23 mouse cellular contexts compared by ENCODE assay signal in the genomic region with DNA sequence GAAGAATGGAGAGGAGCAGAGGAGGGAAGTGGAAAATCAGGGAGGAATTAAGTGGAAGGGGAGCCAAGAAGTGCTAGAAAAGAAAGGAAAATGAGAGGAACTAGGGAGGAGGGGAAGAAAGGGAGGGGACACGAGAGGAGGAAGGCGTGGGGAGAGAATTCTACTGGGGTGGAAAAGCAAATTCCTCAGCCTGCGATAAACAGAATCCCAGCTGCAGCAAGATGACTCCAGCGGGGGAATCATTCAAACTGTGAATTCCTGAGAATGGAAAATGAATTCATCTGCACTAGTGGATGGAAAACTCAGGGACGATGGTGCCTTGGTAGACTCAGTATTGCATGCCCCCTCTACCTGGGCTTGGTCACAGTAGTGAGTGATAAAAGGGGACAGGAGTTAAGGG.
DNase-seq lines count a peak whose midpoint lies in the region; ATAC-seq and TF ChIP-seq lines count a peak whose summit lies in the region.
"Had no signal": no experiment of that assay in that cellular context is flagged by ENCODE, and none has a peak within 500 bp of the region (broad histone marks: within the 10 kb centered on the region; RNA-seq: fewer than 3 reads in every experiment).

No protein-coding gene starts in this region.

- H3K4me2 ChIP-seq in heart, embryonic 16.5 days (ENCODE audit: low read depth, low read length): peak overlapping the region; percentile 9; the same call in 1 of the 2 replicates
- no peak overlapping the region for H3K4me2 ChIP-seq in lung, embryonic 14.5 days
- H3K4me2 ChIP-seq: embryonic facial prominence, embryonic 12.5 days; liver, embryonic 11.5 days; stomach, embryonic 15.5 days had no signal

- peak overlapping the region; percentile 27; the same call in 1 of the 2 replicates for H3K27ac ChIP-seq in heart, embryonic 16.5 days (ENCODE audit: low read length)
- H3K27ac ChIP-seq in lung, embryonic 14.5 days (ENCODE audit: low read depth): no peak overlapping the region
- H3K27ac ChIP-seq in embryonic fibroblast, embryonic 13.5 days (ENCODE audit: insufficient read depth, low read length): peak overlapping the region; percentile 70
- H3K27ac ChIP-seq: embryonic facial prominence, embryonic 12.5 days; stomach, embryonic 15.5 days had no signal

- TF ChIP-seq CTCF in lung, embryonic 14.5 days (IDR thresholded peaks at IDR 0.05; ENCODE audit: low read depth): no peak
- TF ChIP-seq CTCF in embryonic fibroblast, embryonic 13.5 days (IDR thresholded peaks at IDR 0.05; ENCODE audit: borderline replicate concordance, insufficient read depth, low read length): no peak

- no peak overlapping the region for H3K9ac ChIP-seq in heart, embryonic 16.5 days (ENCODE audit: low read length)
- no peak overlapping the region for H3K9ac ChIP-seq in lung, embryonic 14.5 days
- H3K9ac ChIP-seq: embryonic facial prominence, embryonic 12.5 days; stomach, embryonic 15.5 days had no signal

- H3K36me3 ChIP-seq in heart, embryonic 16.5 days (ENCODE audit: control insufficient read depth, insufficient read depth): no peaks in the 10 kb centered on the region
- H3K36me3 ChIP-seq in lung, embryonic 14.5 days (ENCODE audit: insufficient read depth): no peaks in the 10 kb centered on the region
- H3K36me3 ChIP-seq: embryonic facial prominence, embryonic 12.5 days; G1E; stomach, embryonic 15.5 days had no signal

- no peak overlapping the region for H3K4me3 ChIP-seq in heart, embryonic 16.5 days (ENCODE audit: low read length)
- no peak overlapping the region for H3K4me3 ChIP-seq in lung, embryonic 14.5 days (ENCODE audit: low read depth, low read length)
- H3K4me3 ChIP-seq in embryonic fibroblast, embryonic 13.5 days (ENCODE audit: insufficient read depth, low read length): no peak overlapping the region
- H3K4me3 ChIP-seq: embryonic facial prominence, embryonic 12.5 days; stomach, embryonic 15.5 days had no signal

- peaks cover 29% of the 10 kb centered on the region for H3K4me1 ChIP-seq in heart, embryonic 16.5 days (ENCODE audit: control insufficient read depth, insufficient read depth, low read length)
- H3K4me1 ChIP-seq in lung, embryonic 14.5 days (ENCODE audit: insufficient read depth): no peaks in the 10 kb centered on the region
- peaks cover 11% of the 10 kb centered on the region for H3K4me1 ChIP-seq in embryonic fibroblast, embryonic 13.5 days (ENCODE audit: control insufficient read depth, insufficient read depth, low read length)
- H3K4me1 ChIP-seq: embryonic facial prominence, embryonic 12.5 days had no signal

- H3K27me3 ChIP-seq in heart, embryonic 16.5 days (ENCODE audit: control insufficient read depth, insufficient read depth, low read length): peaks cover 5% of the 10 kb centered on the region; the same call in 1 of the 2 replicates
- no peaks in the 10 kb centered on the region for H3K27me3 ChIP-seq in lung, embryonic 14.5 days (ENCODE audit: insufficient read depth, low read length)
- H3K27me3 ChIP-seq: embryonic facial prominence, embryonic 12.5 days; stomach, embryonic 15.5 days had no signal

- peak; percentile 47; the same call in 1 of the 2 replicates for ATAC-seq in frontal cortex, adult (ENCODE audit: low TSS enrichment)
- no peak for ATAC-seq in heart, embryonic 16.5 days (replicated peaks; ENCODE audit: extremely low read depth, insufficient read depth, low FRiP score)
- ATAC-seq in lung, embryonic 14.5 days (ENCODE audit: insufficient read depth): 0 out of 2 replicates have a peak, but pooled peaks have one; percentile 22
- ATAC-seq: activated CD4-positive, CD25-positive, alpha-beta regulatory T cell, adult 4 months; CD4-positive, CD25-positive, alpha-beta regulatory T cell, adult 4 months; forebrain, embryonic 14.5 days; midbrain, embryonic 16.5 days had no signal

- 21% methylated on average over 5 of the region's 5 CpGs for WGBS in heart, embryonic 16.5 days
- WGBS in lung, embryonic 14.5 days: 35% methylated on average over 5 of the region's 5 CpGs

- DNase-seq in frontal cortex, postnatal 10 days (ENCODE audit: low spot score in 2 of 2): no peak
- no peak for DNase-seq in heart, adult 8-10 months (ENCODE audit: low spot score)
- peak; percentile 60 for DNase-seq in lung, embryonic 14.5 days
- no peak for DNase-seq in lung, postnatal 4 days
- DNase-seq in B cell, adult 2 months: no peak
- DNase-seq: adrenal gland, postnatal 10 days; cerebellum, adult 11 months; cerebellum, postnatal 10 days; lung, postnatal 14 days; right cerebral cortex, postnatal 14 days; spleen, adult 18-20 months; thymus, postnatal 14 days had no signal

- H3K9me3 ChIP-seq in heart, embryonic 16.5 days (replicated peaks; ENCODE audit: control insufficient read depth, low read length): no peaks in the 10 kb centered on the region
- H3K9me3 ChIP-seq in lung, embryonic 14.5 days (ENCODE audit: low read depth, low read length): no peaks in the 10 kb centered on the region
- H3K9me3 ChIP-seq: embryonic facial prominence, embryonic 12.5 days; G1E; stomach, embryonic 15.5 days had no signal

- TF ChIP-seq POLR2A in embryonic fibroblast, embryonic 13.5 days (IDR thresholded peaks at IDR 0.05; ENCODE audit: low read depth, low read length): no peak
